Mouse (Mus musculus) stomach, postnatal 0 days (tissue): Measurements from ENCODE around the gene D630045J12Rik. TPM values are rescaled to one million over a fixed set of nuclear protein-coding genes. Genes with fewer than 3 reads are reported as not detected.
A peak's percentile ranks its signal among the peaks of the same experiment; 100 is the strongest.

ENCODE experiments used
- ATAC-seq: fragments of 200-750 bp; cut with Nextera tagmentation; 2 replicates; pipeline ENCODE4 v1.8.0; 2017; ENCODE audit not compliant: low FRiP score, low TSS enrichment
- DNase-seq: peaks from one replicate; pipeline ENCODE4 v3.0.0-alpha.2; 2016; ENCODE audit warnings: low spot score
- H3K27ac ChIP-seq: fragments of 300-500 bp; sonication (generic); replicated peaks from 2 replicates; pipeline ENCODE4 v1.5.1; 2014; ENCODE audit warnings: mild to moderate bottlenecking, control low read depth
- H3K27me3 ChIP-seq: fragments of 300-500 bp; sonication (generic); 2 replicates; pipeline ENCODE4 v1.6.1; 2014; ENCODE audit warnings: low read length; ENCODE audit not compliant: control insufficient read depth, insufficient read depth
- H3K36me3 ChIP-seq: fragments of 300-500 bp; sonication (generic); 2 replicates; pipeline ENCODE4 v1.6.1; 2014; ENCODE audit warnings: low read length, mixed read lengths; ENCODE audit not compliant: control insufficient read depth, insufficient read depth
- H3K4me1 ChIP-seq: fragments of 300-500 bp; sonication (generic); replicated peaks from 2 replicates; pipeline ENCODE4 v1.6.1; 2014; ENCODE audit warnings: antibody characterized with exemption; ENCODE audit not compliant: control insufficient read depth, insufficient read depth
- H3K4me2 ChIP-seq: fragments of 300-500 bp; sonication (generic); replicated peaks from 2 replicates; pipeline ENCODE4 v1.6.1; 2014; ENCODE audit warnings: low read depth, mild to moderate bottlenecking, control low read depth, moderate library complexity
- H3K4me3 ChIP-seq: fragments of 300-500 bp; sonication (generic); 2 replicates; pipeline ENCODE4 v1.5.1; 2014; ENCODE audit warnings: low read depth, low read length, control low read depth
- H3K9ac ChIP-seq: fragments of 300-500 bp; sonication (generic); 2 replicates; pipeline ENCODE4 v1.6.1; 2014; ENCODE audit warnings: mild to moderate bottlenecking, low read length, control low read depth, mixed read lengths
- H3K9me3 ChIP-seq: fragments of 300-500 bp; sonication (generic); 2 replicates; pipeline ENCODE4 v1.6.1; 2016; ENCODE audit warnings: low read length; ENCODE audit not compliant: control insufficient read depth
- CTCF ChIP-seq: IDR thresholded peaks from 2 replicates; pipeline ENCODE4 v1.5.1; 2016; ENCODE audit warnings: antibody characterized with exemption, low read depth, mild to moderate bottlenecking, moderate library complexity
- EP300 ChIP-seq: optimal IDR thresholded peaks from 2 replicates; pipeline ENCODE3; 2016; ENCODE audit warnings: antibody characterized with exemption
- WGBS: fragments of 180-500 bp; shearing (Covaris S2); extraction: QIAGEN DNeasy Blood & Tissue Kit; methylation state at CpG from one replicate; pipeline ENCODE4 v1.1.7; 2014; 5-methylcytosine and 5-hydroxymethylcytosine counted together
- polyA plus RNA-seq: library from polyadenylated mRNA; unstranded; fragments of >200 nt; fragmentation: Nextera tagmentation; extraction: Ambion mirVana; gene quantifications from 2 replicates; pipeline ENCODE4 v1.2.1, GENCODE M21; 2015

D630045J12Rik gene
- polyA plus RNA-seq, 1 experiment from 2014 or later: 0.70 TPM

DNA sequence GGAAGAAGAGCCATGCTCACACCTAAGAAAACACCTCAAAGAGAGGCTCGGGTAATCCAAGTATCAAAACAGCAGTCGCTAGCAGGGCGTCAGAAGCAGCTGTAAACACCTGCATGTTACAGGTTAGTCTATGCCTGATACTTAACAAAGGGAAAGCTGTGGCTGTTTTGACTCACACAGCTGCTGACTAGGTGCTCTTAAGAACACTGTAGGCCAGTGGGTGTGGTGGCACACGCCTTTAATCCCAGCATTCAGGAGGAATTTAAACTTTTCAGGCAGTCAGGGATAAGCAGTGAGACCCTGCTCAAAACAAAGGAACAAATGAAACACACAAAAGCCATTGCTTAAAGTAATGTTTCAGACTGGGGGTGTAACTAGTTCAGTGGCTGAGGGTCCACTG lies 170.6 kb downstream of the D630045J12Rik start:
- DNase-seq (no peak), ATAC-seq (peak; percentile 35; the same call in 1 of the 2 replicates)
- no peaks in the 10 kb centered on the region for H3K4me1 ChIP-seq
- no peaks in the 10 kb centered on the region for H3K36me3 ChIP-seq
- no peaks in the 10 kb centered on the region for H3K9me3 ChIP-seq
- no peak overlapping the region for H3K27ac ChIP-seq
- H3K9ac ChIP-seq: no peak overlapping the region
- no peak overlapping the region for H3K4me2 ChIP-seq
- no peaks in the 10 kb centered on the region for H3K27me3 ChIP-seq
- H3K4me3 ChIP-seq: no peak overlapping the region
- WGBS: 34% methylated on average over 4 of the region's 4 CpGs
- no peak for TF ChIP-seq CTCF
- no peak for TF ChIP-seq EP300

DNA sequence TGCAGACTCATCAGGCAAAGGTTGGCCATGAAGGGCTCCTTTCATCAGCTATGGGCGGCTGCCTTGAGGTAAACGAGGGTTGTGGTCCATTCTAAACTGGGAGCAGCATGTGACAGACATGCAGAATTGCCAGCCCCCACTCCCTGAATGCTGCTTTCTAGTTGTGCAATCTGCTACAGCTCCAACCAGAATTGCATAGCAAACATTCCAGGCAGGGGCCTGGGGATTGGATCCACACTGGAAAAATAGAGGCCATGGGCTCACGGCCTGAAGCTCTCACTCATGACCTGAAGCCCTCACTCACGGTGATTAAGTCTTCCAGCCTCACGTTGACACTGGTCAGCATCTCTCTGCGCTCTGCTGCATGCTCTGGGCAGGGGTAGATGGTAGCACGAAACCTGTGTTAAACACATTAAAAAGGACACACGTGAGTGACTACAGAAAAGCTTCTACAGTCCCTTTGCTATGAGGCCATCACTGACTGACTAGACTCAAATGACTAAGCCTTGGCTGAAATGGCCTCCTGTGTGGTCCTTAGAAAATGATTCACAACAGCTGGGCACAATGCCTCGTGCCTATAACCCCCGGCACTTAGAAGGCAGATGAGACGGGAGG lies 172.0 kb downstream of the D630045J12Rik start:
- Histone ChIP-seq H3K9ac (no peak overlapping the region), H3K27ac (peak overlapping the region; percentile 45), H3K4me3 (no peak overlapping the region), H3K27me3 (no peaks in the 10 kb centered on the region), H3K9me3 (no peaks in the 10 kb centered on the region), H3K36me3 (no peaks in the 10 kb centered on the region), H3K4me2 (no peak overlapping the region), H3K4me1 (no peaks in the 10 kb centered on the region)
- TF ChIP-seq CTCF (no peak), EP300 (no peak)
- 44% methylated on average over 11 of the region's 11 CpGs for WGBS
- ATAC-seq (peak; percentile 67; the same call in 1 of the 2 replicates), DNase-seq (no peak)

DNA sequence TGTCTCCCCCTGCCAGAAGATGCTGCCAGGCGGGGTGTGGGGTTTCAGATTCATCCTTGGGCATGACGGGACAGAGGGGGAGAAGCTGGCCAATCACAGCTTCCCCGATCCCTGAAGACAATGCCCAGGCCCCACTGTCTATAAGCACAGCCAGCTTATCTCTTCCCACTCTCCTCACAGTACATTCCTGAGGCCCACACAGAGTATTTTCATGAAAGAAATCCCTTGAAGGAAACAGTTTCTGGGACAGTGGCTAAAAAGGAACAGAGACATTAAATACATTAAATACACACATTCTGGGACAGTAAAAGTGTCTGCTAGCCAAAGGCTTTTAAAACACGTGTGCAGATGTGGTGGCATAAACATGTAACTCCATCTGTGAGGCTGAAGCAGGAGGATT lies 173.4 kb downstream of the D630045J12Rik start:
- Histone ChIP-seq H3K36me3 (no peaks in the 10 kb centered on the region), H3K4me3 (no peak overlapping the region), H3K4me2 (no peak overlapping the region), H3K27ac (no peak overlapping the region), H3K4me1 (no peaks in the 10 kb centered on the region), H3K9me3 (no peaks in the 10 kb centered on the region), H3K27me3 (no peaks in the 10 kb centered on the region), H3K9ac (no peak overlapping the region)
- no peak for TF ChIP-seq EP300
- TF ChIP-seq CTCF: no peak
- DNase-seq: no peak
- no peak for ATAC-seq
- 52% methylated on average over 4 of the region's 4 CpGs for WGBS

DNA sequence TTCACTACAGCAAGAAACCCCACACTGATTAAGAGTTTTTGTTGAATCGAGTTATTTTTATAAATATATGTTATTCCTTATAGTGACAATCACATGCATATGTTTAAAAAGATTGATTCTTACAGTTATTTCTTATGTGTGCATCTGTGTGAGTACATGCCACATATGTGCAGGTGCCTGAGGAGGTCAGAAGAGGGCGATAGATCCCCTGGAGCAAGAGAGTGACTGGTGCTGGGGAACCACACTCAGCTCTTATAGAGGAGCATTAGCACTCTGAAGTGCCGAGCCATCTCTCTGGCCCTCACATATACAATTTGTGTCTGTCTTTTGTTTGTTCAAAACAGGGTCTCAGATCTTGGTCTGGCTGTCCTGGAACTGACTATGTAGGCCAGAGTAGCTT lies 180.2 kb downstream of the D630045J12Rik start:
- no peak overlapping the region for H3K4me3 ChIP-seq
- WGBS: 89% methylated on average over 3 of the region's 3 CpGs
- H3K4me2 ChIP-seq: no peak overlapping the region
- no peak for TF ChIP-seq EP300
- no peak for TF ChIP-seq CTCF
- H3K27ac ChIP-seq: no peak overlapping the region
- H3K9me3 ChIP-seq: no peaks in the 10 kb centered on the region
- H3K4me1 ChIP-seq: no peaks in the 10 kb centered on the region
- DNase-seq (no peak), ATAC-seq (no peak)
- no peaks in the 10 kb centered on the region for H3K27me3 ChIP-seq
- no peak overlapping the region for H3K9ac ChIP-seq
- H3K36me3 ChIP-seq: no peaks in the 10 kb centered on the region

Other genes with a start within 250 kb of the D630045J12Rik start
- 0.63 and 0.98 TPM in 2 replicates for gene Svopl, start 207.0 kb downstream of the D630045J12Rik start, polyA plus RNA-seq
- 1.9 and 3.0 TPM in 2 replicates for gene Tmem213, start 144.8 kb downstream of the D630045J12Rik start, polyA plus RNA-seq
- 11.9 and 13.9 TPM in 2 replicates for gene Atp6v0a4, start 129.4 kb downstream of the D630045J12Rik start, polyA plus RNA-seq
- 2.1 and 2.3 TPM in 2 replicates for gene Zc3hav1l, start 45.2 kb upstream of the D630045J12Rik start, polyA plus RNA-seq
- gene Zc3hav1, start 100.6 kb upstream of the D630045J12Rik start, polyA plus RNA-seq: 12.7 and 12.9 TPM in 2 replicates
- gene Ttc26, start 127.5 kb upstream of the D630045J12Rik start, polyA plus RNA-seq: 1.5 TPM in 2 replicates
- gene Ubn2, start 179.9 kb upstream of the D630045J12Rik start, polyA plus RNA-seq: 5.3 and 6.7 TPM in 2 replicates